Mouse (Mus musculus): ENCODE results near the gene Rpa1.

DNA sequence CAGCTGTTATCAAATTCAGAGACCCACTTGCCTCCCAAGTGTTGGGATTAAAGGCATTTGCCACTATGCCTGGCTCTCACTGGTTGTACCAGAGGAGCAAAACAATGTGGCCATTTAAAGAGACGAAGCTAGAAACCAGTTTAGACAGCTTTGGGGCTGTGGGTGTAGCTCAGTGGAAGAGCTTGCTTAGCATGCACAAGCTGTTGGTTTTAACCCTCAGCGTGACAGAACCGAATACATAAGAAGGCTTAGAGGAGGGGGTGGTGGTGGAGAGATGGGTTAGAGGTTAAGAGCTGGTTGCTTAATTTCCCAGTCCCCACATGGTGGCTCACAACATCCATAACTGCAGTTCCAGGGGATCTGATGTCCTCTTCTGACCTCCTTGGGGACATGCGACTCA is 39.5 kb downstream of the Rpa1 start:
- TF ChIP-seq CTCF (IDR thresholded peaks at IDR 0.05) (no peak), EP300 (IDR thresholded peaks at IDR 0.05) (no peak)
